Mouse (Mus musculus): ENCODE measurements around the gene Mapk6.
A peak's percentile ranks its signal among the peaks of the same experiment; 100 is the strongest.
"Not testable (repeated sequence)": the region's sequence is repeated elsewhere in the genome, so short reads cannot be mapped to it uniquely, and the experiment has no call there.

The Mapk6 gene

DNA sequence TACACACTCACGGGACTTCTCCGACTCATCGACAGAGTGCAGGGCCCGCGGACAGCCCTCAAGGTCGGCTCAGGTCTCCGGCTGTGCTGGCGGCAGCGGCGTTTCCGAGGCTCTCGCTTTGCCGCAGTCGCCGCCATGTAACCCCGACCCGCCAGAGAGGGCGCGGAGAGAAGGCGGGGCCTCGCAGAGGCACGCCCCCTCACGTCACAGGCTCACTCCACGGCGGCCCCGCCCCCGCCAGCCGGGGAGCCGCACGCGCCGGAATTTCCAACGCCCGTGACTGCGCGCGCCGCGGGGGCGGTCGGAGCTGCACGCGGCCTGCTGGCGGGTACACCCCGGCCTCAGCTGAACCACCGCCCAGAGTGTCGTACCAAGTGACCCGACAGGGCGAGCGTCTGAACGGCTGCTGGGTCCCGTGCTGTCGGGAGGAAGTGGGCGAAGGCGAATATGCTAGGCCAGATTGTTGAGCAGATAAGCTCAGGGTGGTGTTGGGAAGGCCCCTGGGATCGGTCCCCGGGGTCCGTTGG, at the start of gene Mapk6:
TSS of gene Mapk6 (minus strand) at position 154 of the 527 bp plus-strand sequence.
- DNase-seq (ENCODE audit: low read depth, low spot score) = peak; percentile 98
- no peaks in the 10 kb centered on the region for H3K36me3 ChIP-seq (ENCODE audit: control insufficient read depth, insufficient read depth, low read length, poor library complexity, severe bottlenecking)

DNA sequence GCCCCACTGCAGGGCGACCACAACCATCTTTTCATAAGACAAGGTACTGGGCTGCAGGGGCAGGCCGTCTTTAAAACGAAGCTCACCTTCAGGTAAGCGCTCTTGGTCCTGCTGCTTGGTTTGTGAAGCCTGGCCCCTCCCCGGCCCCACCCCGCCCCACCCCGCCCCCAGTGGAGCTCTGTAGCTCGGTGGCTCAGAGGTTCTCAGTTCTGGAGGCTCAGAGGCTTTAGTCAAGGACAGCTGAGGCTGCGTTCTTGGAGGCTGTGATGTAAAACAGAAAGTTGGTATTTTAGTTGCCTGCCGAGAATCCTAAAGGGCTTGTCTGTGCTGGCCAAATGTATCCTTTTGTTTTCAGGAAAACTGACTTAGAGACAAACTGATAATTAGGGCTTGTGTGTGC, 45.9 kb upstream of the Mapk6 start:
- DNase-seq (ENCODE audit: low read depth, low spot score) = no peak
- Histone ChIP-seq H3K27me3 (ENCODE audit: control insufficient read depth, insufficient read depth, low read length, poor library complexity, severe bottlenecking) (no peaks in the 10 kb centered on the region), H3K36me3 (ENCODE audit: control insufficient read depth, insufficient read depth, low read length, poor library complexity, severe bottlenecking) (peaks cover 20% of the 10 kb centered on the region)

More for the DNA sequence above, at the start of gene Mapk6:
- H3K27me3 ChIP-seq (ENCODE audit: control insufficient read depth, insufficient read depth, low read length, poor library complexity, severe bottlenecking) = no peaks in the 10 kb centered on the region

DNA sequence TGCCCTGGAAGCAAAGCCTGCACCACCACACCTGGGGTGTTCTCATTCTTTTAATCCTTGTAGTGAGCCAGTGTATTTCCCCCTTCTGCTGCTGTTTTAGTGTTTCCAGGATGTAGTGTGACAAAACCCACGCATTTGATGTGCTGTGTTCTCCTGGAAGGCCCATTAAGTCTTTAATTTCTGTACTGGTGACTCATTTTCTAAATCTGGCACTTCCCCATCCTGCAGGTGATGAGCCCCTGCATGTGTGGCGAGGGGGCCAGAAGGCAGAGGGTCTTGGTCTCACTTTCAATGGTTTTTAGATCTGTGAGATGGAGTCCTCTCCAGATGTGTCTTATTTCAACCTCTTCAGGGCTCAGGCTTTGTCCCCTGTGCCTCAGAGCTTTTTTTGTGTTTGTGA, 44.2 kb upstream of the Mapk6 start:
- no peak for DNase-seq (ENCODE audit: low read depth, low spot score)
- Histone ChIP-seq H3K27me3 (ENCODE audit: control insufficient read depth, insufficient read depth, low read length, poor library complexity, severe bottlenecking) (no peaks in the 10 kb centered on the region), H3K36me3 (ENCODE audit: control insufficient read depth, insufficient read depth, low read length, poor library complexity, severe bottlenecking) (peaks cover 18% of the 10 kb centered on the region)

DNA sequence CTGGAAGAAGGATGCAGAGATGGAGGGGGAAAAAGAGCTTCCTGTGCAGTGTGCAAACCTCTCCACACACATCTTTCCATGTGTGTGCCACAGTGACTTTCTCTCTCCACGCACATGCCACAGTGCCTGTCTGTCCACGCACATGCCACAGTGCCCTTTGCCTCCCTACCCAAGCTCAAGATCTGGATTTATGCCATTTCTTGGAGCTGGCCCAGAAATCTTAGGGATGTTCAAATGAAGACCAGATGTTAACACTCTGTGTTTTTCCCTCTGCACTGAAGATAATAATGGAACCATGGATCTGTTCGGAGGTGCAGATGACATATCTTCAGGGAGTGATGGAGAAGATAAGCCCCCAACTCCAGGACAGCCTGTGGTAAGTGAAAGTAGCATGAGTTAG, 38.2 kb upstream of the Mapk6 start:
- DNase-seq (ENCODE audit: low read depth, low spot score) = no peak
- H3K36me3 ChIP-seq (ENCODE audit: control insufficient read depth, insufficient read depth, low read length, poor library complexity, severe bottlenecking) = peaks cover 10% of the 10 kb centered on the region
- H3K27me3 ChIP-seq (ENCODE audit: control insufficient read depth, insufficient read depth, low read length, poor library complexity, severe bottlenecking) = no peaks in the 10 kb centered on the region

DNA sequence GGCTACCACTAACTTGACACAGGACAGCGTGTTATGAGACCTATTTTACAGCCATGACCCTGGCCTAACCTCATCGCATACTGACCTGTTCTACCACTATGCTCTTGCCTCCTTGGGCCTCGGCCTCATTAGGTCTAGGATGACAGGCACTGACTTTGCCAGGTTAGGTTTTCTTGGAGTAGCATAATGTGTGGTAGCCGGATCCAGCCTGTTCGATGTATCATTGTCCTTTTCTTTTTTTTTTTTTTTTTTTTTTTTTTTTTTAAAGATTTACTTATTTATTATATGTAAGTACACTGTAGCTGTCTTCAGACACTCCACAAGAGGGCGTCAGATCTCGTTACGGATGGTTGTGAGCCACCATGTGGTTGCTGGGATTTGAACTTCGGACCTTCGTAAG, 36.8 kb upstream of the Mapk6 start:
- DNase-seq (ENCODE audit: low read depth, low spot score); H3K36me3 ChIP-seq (ENCODE audit: control insufficient read depth, insufficient read depth, low read length, poor library complexity, severe bottlenecking): not testable (repeated sequence)

DNA sequence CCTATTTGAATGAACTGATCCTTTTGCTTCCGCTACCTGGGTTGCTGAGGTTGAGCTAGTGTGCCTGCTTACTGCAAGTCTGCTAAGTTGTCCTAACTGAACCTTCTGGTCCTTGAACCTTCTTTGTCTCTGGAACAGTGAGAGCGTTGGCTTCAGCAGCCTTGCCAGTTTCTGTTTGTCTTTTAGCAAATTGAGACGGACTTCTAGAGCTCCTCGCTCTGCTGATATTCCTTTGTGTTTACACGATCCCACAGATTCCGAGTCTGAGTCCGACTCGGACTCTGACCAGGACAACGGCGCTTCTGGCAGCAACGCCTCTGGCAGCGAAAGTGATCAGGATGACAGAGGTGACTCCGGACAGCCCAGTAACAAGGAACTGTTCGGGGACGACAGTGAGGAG, 35.2 kb upstream of the Mapk6 start:
- Histone ChIP-seq H3K27me3 (ENCODE audit: control insufficient read depth, insufficient read depth, low read length, poor library complexity, severe bottlenecking) (no peaks in the 10 kb centered on the region), H3K36me3 (ENCODE audit: control insufficient read depth, insufficient read depth, low read length, poor library complexity, severe bottlenecking) (peaks cover 6% of the 10 kb centered on the region)
- no peak for DNase-seq (ENCODE audit: low read depth, low spot score)

More for the DNA sequence above, 36.8 kb upstream of the Mapk6 start:
- not testable (repeated sequence) for H3K27me3 ChIP-seq (ENCODE audit: control insufficient read depth, insufficient read depth, low read length, poor library complexity, severe bottlenecking)

DNA sequence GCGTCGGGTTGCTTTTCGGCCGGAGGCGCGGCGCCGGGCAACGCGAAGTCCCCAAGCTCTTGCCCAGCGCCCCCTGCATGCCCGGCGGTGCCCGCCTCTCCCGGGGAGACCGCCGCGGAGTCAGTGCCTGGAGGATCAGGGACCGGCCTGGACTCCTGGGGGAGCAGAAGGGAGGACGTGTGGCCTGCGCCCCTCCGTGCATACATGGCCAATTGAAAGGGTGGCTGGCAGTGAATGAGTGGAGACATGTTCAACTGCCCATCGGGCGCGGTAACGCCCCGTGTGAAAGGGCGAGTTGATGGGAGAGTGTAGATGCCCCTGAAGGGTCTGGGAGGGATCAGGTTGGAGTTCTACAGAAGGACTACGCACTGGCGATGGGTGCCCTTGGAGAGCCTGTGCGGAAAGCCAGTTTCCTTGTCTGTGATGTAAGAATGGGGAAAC, 31.9 kb upstream of the Mapk6 start:
- Histone ChIP-seq H3K36me3 (ENCODE audit: control insufficient read depth, insufficient read depth, low read length, poor library complexity, severe bottlenecking) (0 out of 2 replicates have a peak, but pooled peaks cover 1% of the 10 kb centered on the region), H3K27me3 (ENCODE audit: control insufficient read depth, insufficient read depth, low read length, poor library complexity, severe bottlenecking) (no peaks in the 10 kb centered on the region; the same call in 1 of the 2 replicates)
- DNase-seq (ENCODE audit: low read depth, low spot score) = no peak

DNA sequence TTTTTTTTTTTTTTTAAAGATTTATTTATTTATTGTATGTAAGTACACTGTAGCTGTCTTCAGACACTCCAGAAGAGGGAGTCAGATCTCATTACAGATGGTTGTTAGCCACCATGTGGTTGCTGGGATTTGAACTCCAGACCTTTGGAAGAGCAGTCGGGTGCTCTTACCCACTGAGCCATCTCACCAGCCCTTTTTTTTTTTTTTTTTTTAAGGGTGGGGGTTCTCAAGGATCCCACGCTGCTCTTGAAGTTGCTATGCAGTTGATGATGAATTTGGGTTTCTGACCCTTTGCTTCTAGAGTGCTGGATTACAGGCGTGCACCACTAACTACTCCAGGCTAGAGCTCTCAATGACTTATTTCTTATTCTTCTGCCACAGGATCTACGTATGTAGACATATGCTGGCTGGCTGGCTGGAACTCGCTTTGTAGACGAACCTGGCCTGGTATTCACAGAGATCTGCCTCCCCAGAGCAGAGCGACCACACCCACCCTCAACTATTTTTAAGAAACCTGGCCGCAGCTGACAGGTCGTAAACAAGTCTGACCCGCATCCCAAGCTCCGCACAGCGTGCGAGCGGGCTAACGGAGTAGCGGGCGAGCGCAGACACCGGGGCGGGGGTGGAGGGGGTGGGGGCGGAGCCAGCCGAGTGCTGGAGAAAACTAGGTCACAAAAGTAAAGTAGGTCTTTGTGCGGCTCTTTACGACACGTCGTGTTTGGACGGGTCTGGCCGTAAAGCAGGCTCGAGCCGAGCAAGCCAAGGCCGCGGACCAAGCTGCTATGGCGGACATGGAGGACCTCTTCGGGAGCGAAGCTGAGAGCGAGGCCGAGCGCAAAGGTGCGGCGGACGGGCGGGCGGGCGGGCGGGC, 31.2 kb upstream of the Mapk6 start, which contains the start of gene Leo1:
TSS of gene Leo1 (plus strand) at position 729 of the 871 bp plus-strand sequence.
- Histone ChIP-seq H3K27me3 (ENCODE audit: control insufficient read depth, insufficient read depth, low read length, poor library complexity, severe bottlenecking) (no peaks in the 10 kb centered on the region; the same call in 1 of the 2 replicates), H3K36me3 (ENCODE audit: control insufficient read depth, insufficient read depth, low read length, poor library complexity, severe bottlenecking) (no peaks in the 10 kb centered on the region)
- DNase-seq (ENCODE audit: low read depth, low spot score) = peak; percentile 92

DNA sequence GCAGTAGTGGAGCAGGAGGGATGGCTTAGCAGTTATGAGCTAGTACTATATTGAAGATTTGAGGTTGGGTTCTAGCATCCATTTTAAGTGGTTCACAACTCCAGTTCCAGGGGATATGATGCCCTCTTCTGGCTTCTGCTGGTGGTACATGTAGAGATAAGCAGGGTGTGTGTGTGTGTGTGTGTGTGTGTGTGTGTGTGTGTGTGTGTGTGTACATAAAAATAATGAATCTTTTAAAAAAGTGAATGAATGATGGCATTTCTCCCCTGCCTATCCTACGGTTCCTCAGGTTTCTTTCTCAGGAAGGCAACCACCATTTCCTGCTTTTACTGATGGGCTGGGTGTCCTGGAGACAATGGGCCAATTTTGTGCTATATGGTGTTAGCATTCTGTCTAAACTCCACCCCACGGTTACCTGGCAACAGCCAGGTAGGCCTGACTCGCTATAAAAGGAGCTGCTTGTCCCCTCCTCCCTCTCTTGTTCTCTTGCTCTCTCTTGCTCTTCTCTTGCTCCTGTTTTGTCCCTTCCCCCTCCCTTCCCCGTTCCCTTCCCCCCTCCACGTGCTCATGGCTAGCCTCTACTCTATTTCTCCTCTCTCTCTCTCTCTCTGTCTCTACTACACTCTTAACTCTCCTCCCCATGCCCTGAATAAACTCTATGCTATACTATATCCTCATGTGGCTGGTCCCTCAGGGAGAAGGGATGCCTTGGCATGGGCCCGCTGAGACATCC, 28.0 kb upstream of the Mapk6 start:
- DNase-seq (ENCODE audit: low read depth, low spot score) = peak; percentile 88
- no peaks in the 10 kb centered on the region for H3K36me3 ChIP-seq (ENCODE audit: control insufficient read depth, insufficient read depth, low read length, poor library complexity, severe bottlenecking)
- H3K27me3 ChIP-seq (ENCODE audit: control insufficient read depth, insufficient read depth, low read length, poor library complexity, severe bottlenecking) = no peaks in the 10 kb centered on the region; the same call in 1 of the 2 replicates

DNA sequence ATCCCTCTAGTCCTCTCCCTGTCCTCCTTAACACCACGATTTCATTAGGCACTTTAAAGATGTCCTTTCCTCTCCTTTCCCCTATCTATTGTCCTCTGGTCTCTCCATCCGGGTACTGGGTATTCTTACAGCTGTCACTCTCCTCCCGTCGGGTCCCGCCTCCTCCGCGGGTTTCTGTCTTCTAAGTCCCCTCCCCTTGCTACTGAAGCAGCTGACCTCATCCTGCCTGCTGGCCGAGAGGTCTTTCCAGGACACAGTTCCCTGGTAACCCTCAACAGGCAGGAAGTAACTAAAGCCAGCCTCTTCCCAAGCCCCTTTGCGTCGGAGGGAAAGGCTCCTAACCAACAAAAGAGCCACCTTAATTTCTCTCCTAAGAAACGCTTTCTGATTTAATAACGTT, 26.1 kb upstream of the Mapk6 start:
- peak; percentile 54 for DNase-seq (ENCODE audit: low read depth, low spot score)
- Histone ChIP-seq H3K36me3 (ENCODE audit: control insufficient read depth, insufficient read depth, low read length, poor library complexity, severe bottlenecking) (no peaks in the 10 kb centered on the region), H3K27me3 (ENCODE audit: control insufficient read depth, insufficient read depth, low read length, poor library complexity, severe bottlenecking) (no peaks in the 10 kb centered on the region; the same call in 1 of the 2 replicates)

DNA sequence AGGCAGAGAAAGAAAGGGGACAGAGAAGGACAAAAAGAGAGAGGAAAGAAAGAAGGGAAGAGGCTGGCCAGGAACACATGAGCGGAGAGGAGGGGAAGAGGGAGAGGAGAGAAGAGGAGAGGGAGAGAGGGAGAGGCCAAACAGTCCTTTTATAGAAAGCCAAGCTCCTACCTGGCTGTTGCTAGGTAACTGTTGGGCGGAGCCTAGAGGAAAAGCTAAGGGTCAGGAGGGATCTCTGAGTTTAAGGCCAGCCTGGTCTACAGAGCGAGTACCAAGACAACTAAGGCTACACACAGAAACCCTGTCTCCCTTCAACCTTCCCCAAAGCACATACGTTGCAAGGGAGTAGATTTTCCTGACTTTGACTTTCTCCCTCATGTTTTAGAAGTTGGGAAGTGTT, 25.5 kb upstream of the Mapk6 start:
- H3K36me3 ChIP-seq (ENCODE audit: control insufficient read depth, insufficient read depth, low read length, poor library complexity, severe bottlenecking) = no peaks in the 10 kb centered on the region
- no peaks in the 10 kb centered on the region; the same call in 1 of the 2 replicates for H3K27me3 ChIP-seq (ENCODE audit: control insufficient read depth, insufficient read depth, low read length, poor library complexity, severe bottlenecking)
- DNase-seq (ENCODE audit: low read depth, low spot score) = no peak

DNA sequence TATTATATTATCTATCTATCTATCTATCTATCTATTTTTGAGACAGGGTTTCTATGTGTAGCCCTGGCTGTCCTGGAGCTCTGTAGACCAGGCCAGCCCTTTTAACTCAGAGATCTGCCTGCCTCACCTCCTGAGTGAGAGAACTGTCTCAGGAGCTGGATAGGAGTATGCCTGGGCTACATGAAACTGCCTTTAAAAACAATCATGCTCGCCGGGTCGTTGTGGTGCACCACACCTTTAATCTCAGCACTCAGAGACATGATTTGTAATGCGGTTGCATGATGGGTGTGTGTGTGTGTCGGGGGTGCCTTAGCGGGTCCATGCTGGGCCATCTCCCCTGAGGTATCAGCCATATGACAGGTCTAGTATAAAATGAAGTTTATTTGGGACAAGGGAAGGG, 25.1 kb upstream of the Mapk6 start:
- Histone ChIP-seq H3K27me3 (ENCODE audit: control insufficient read depth, insufficient read depth, low read length, poor library complexity, severe bottlenecking) (no peaks in the 10 kb centered on the region; the same call in 1 of the 2 replicates), H3K36me3 (ENCODE audit: control insufficient read depth, insufficient read depth, low read length, poor library complexity, severe bottlenecking) (no peaks in the 10 kb centered on the region)
- DNase-seq (ENCODE audit: low read depth, low spot score) = no peak

DNA sequence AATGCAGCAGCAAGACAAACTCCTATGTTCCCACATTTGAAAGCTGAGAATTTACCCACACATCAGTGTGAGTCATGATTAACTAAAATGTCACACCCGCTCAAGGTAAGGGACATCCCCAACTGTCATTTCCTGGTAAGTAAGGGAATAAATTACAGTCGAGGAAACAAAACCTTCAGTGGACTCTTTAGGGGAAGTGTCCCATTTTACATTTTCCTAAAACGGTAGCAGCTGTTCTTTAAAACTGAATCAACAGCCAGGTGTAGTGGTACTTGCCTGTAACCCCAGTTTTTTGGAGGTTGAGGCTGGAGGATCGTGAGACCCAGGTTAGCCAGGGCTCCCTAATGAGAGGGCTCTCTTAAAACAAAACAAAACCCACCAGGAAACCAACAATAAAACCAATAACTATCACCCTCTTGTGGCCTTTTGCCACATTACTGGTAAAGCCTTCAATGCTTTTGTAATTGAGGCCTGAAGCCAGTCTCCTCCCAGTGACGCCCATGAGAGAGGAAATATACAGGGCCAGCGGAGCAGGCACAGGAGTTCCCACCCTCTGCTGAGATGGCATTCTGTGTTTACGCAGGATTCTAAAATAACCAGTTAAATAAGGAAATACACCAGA, 24.5 kb upstream of the Mapk6 start:
- H3K27me3 ChIP-seq (ENCODE audit: control insufficient read depth, insufficient read depth, low read length, poor library complexity, severe bottlenecking) = no peaks in the 10 kb centered on the region; the same call in 1 of the 2 replicates
- DNase-seq (ENCODE audit: low read depth, low spot score) = peak; percentile 84
- H3K36me3 ChIP-seq (ENCODE audit: control insufficient read depth, insufficient read depth, low read length, poor library complexity, severe bottlenecking) = no peaks in the 10 kb centered on the region

DNA sequence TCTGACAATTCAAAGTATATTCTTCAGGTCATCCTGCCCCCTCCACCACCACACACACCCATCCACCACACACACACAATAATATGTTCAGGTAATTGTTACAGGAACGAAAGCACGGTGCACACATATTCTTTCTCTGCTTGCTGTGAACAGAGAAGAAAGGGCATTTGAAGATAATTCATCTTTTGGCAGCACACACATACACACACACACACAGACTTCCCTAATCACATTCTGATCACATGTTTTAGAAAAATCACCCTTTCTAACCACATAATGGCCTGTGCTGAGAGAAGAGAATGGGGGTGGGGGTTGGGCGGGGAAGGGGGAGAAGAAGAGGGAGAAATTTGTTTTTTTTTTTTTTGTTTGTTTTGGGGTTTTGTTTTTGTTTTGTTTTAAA, 22.9 kb upstream of the Mapk6 start:
- H3K27me3 ChIP-seq (ENCODE audit: control insufficient read depth, insufficient read depth, low read length, poor library complexity, severe bottlenecking) = no peaks in the 10 kb centered on the region
- peak; percentile 37 for DNase-seq (ENCODE audit: low read depth, low spot score)
- no peaks in the 10 kb centered on the region for H3K36me3 ChIP-seq (ENCODE audit: control insufficient read depth, insufficient read depth, low read length, poor library complexity, severe bottlenecking)
